Mouse (Mus musculus) cortical plate, adult 2 months (tissue): ENCODE results near the gene Vkorc1l1. TPM values are rescaled to one million over a fixed set of nuclear protein-coding genes. Genes with fewer than 3 reads are reported as not detected.

Source experiments
- H3K27ac ChIP-seq: fragments of 200-500 bp; 2 replicates; pipeline ENCODE4 v1.5.1; 2012; ENCODE audit warnings: low read length, control low read depth, inconsistent platforms; ENCODE audit not compliant: insufficient read depth
- H3K4me1 ChIP-seq: fragments of 200-500 bp; 2 replicates; pipeline ENCODE4 v1.6.1; 2011; ENCODE audit warnings: low read length; ENCODE audit not compliant: control insufficient read depth, insufficient read depth
- H3K4me3 ChIP-seq: fragments of 200-500 bp; 2 replicates; pipeline ENCODE4 v1.5.1; 2011; ENCODE audit warnings: mild to moderate bottlenecking, low read length, control low read depth; ENCODE audit not compliant: insufficient read depth
- CTCF ChIP-seq: fragments of 200-500 bp; IDR thresholded peaks from 2 replicates; pipeline ENCODE4 v1.5.1; 2011; ENCODE audit warnings: mild to moderate bottlenecking, control low read depth, low read length; ENCODE audit not compliant: insufficient read depth; ENCODE audit errors: extremely low read depth
- POLR2A ChIP-seq: fragments of 200-500 bp; IDR thresholded peaks from 2 replicates; pipeline ENCODE4 v1.6.1; 2011; ENCODE audit warnings: mild to moderate bottlenecking, low read length, control low read depth; ENCODE audit not compliant: insufficient read depth; ENCODE audit errors: extremely low read depth
- polyA plus RNA-seq: library from polyadenylated mRNA; depleted of rRNA; stranded (reverse); fragments of >200 nt; gene quantifications from 2 replicates; pipeline ENCODE4 v1.2.3, GENCODE M21; 2012

The Vkorc1l1 gene
- polyA plus RNA-seq, 1 experiment: 39.4 TPM

DNA sequence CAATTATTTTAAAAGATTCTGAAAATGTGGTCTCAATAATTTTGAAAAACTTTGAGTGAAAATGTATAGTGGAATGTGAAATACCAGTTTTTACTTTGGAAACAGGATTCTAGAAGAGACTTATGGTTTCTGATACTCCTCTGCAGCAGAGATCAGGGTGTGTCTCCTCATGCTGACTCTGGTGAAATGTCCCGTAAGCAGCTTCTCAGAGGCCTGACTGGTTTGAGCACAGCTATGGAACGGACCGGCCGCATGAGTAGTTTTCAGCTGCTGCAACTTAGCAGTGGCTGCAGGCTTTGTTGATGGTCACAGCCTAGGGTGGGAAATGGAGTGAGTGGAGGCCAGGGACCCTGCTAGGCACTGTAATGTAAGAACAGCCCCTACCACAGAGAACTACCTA lies 36.0 kb downstream of the Vkorc1l1 start:
- TF ChIP-seq POLR2A: no peak
- TF ChIP-seq CTCF: no peak
- H3K27ac ChIP-seq: no peak overlapping the region

DNA sequence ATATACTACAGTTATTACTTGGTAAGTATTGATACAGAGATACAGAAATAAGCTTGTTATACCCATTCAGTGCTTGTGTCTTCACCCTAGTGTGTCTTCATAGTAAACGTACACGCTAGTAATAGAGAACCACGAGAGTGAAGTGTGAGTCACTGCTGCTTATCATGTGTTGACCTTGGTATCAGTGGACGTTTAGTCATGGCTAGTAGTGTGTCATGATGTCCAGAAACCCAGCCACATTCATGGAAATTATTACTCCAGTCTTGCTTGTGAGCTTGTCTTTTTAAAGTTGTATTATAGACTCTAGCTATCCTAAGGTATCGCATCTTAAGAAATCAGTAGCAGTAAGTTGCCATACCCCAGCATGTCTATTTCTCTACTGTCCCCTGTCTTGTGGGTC lies 36.8 kb downstream of the Vkorc1l1 start:
- no peak for TF ChIP-seq CTCF
- no peak for TF ChIP-seq POLR2A
- Histone ChIP-seq H3K27ac (no peak overlapping the region), H3K4me3 (no peak overlapping the region), H3K4me1 (0 out of 2 replicates have a peak, but pooled peaks cover 1% of the 10 kb centered on the region)

More for the DNA sequence above, 36.0 kb downstream of the Vkorc1l1 start:
- no peak overlapping the region for H3K4me3 ChIP-seq
- H3K4me1 ChIP-seq: 0 out of 2 replicates have a peak, but pooled peaks cover 1% of the 10 kb centered on the region

DNA sequence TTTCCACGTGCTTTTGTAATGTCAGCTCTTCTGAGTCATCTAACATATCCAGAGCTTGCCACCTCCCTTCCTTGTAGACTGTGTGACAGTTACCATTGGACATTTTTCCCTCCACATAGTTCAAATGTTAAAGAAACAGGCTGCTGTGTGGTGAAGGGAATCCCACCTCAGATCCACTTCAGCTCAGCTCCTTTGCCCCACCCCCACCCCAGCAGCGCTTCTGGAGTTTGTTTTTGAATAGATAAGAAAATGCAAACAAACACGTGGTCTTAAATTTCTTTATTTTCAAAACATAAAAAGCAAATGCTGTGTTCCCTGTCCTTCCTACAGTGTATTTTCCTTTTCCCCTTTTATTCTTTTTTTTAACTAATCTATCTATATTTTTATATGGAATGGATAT lies 38.4 kb downstream of the Vkorc1l1 start:
- Histone ChIP-seq H3K27ac (no peak overlapping the region), H3K4me1 (no peaks in the 10 kb centered on the region), H3K4me3 (no peak overlapping the region)
- no peak for TF ChIP-seq CTCF
- no peak for TF ChIP-seq POLR2A

DNA sequence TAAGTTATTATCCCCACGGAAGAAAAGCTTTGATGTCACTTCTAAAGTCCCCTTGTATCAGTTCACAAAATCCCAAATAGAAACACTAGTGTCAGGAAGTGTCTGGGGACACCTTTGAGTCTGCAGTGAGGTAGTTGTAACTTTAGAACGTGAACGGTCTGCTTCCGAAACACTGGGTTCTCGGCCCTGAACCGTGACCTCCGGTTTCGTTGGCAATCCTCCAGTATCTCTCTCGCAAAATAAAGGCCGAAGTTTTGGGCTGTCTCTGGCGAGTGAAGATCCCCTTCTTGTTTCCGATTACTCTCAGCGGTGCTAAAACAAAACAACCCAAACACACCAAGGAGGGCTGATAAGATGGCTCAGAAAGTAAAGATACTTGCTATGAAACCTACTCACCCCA lies 47.6 kb downstream of the Vkorc1l1 start:
- Histone ChIP-seq H3K4me1 (no peaks in the 10 kb centered on the region), H3K4me3 (no peak overlapping the region), H3K27ac (no peak overlapping the region)
- no peak for TF ChIP-seq CTCF
- no peak for TF ChIP-seq POLR2A

DNA sequence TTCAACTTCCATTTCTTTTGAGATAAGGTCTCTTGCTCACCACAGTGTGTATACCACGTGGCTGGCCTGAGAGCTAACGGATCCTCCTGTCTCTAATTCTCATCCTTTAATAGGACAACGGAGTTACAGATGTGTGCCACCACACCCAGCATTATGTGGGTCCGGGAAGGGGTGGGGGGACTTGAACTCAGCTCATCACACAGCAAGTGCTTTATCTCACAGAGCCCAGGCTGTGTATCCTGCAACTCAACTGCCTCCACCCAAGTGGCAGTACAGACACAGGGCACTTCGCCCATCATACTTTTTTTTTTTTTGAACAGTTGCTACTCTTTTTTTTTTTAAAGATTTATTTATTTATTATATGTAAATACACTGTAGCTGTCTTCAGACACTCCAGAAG lies 50.1 kb downstream of the Vkorc1l1 start:
- no peak for TF ChIP-seq POLR2A
- Histone ChIP-seq H3K27ac (no peak overlapping the region), H3K4me1 (no peaks in the 10 kb centered on the region)

DNA sequence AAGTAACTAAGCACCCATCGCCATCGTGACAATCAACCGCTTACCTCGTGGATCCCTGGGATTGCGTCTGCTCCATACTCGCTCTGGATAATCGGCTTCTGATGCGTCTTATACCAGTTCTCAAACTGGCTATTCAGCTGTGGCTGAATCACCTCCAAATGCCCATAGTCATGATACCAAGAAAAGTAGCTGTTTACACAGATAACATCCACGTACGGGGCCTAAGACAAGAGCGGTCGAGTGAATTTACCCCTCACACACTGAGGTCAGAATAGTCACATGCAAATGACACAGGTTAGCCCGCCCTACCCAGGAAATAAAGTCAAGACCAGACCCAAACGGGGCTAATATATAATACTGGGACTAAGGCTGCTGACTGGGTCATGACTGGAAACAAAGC lies 51.6 kb downstream of the Vkorc1l1 start:
- no peak overlapping the region for H3K4me3 ChIP-seq
- no peaks in the 10 kb centered on the region for H3K4me1 ChIP-seq
- H3K27ac ChIP-seq: no peak overlapping the region
- TF ChIP-seq CTCF (no peak), POLR2A (no peak)

More for the DNA sequence above, 50.1 kb downstream of the Vkorc1l1 start:
- no peak overlapping the region for H3K4me3 ChIP-seq

DNA sequence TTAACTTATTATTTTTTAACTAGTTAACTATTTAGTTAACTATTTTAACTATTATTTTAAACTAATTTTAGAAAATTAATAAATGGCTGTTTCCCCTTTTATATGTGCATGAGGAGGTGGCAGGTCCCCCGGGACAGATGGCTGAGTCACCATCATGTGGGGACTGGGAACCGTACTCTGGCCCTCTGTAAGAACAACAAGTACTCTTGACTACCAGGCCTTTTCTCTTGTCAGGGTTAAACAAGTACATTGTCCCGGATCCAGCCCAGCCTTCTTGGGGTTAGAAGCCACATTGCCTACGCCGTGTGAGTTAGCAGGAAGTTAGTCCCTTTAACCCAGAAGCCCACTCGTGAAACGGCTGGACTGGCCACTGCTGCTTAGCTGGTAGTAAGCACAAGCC lies 53.2 kb downstream of the Vkorc1l1 start:
- no peaks in the 10 kb centered on the region for H3K4me1 ChIP-seq
- TF ChIP-seq CTCF: no peak
- no peak for TF ChIP-seq POLR2A

DNA sequence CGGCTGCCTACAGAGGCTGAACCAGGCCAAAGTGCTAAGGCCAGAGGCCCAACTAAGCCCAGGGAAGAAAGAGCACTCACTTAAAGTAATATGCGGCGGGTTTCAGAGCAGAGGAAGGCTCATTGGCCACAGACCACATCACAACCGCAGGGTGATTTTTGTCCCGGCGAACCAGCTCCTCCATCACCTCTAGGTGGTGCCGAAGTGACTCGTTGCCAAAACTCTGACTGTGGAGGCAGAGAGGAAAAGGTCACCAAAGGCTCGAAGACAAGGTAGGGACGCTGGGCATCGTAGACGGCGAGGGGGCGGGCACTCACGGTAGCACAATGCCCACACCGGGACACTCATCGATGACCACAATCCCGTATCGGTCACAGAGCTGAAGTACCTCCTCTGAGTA lies 55.9 kb downstream of the Vkorc1l1 start:
- Histone ChIP-seq H3K27ac (no peak overlapping the region), H3K4me1 (no peaks in the 10 kb centered on the region), H3K4me3 (no peak overlapping the region)
- TF ChIP-seq CTCF (no peak), POLR2A (no peak)

More for the DNA sequence above, 53.2 kb downstream of the Vkorc1l1 start:
- H3K27ac ChIP-seq: no peak overlapping the region
- H3K4me3 ChIP-seq: no peak overlapping the region

DNA sequence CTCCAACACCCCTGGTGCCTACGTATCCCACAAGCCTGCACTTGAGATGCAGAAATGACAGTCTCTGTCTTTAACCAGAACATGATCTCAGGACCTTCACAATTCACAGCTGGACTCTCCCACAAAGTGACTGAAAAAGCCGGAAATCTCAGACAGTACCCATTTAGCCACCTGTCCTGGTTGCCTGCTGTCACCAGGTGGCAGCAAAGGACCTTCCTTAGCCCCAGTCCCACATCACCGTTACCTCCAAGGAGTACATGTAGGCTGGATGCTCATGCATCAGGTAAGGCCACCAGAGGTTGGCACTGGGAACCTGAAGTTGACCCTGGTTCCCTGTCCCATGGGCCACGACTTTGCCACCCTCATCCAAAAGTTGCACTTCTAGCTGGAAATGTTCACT lies 57.3 kb downstream of the Vkorc1l1 start:
- no peak overlapping the region for H3K4me3 ChIP-seq
- H3K27ac ChIP-seq: no peak overlapping the region
- 0 out of 2 replicates have a peak, but pooled peaks cover 2% of the 10 kb centered on the region for H3K4me1 ChIP-seq
- TF ChIP-seq CTCF (peak; percentile 93), POLR2A (no peak)

DNA sequence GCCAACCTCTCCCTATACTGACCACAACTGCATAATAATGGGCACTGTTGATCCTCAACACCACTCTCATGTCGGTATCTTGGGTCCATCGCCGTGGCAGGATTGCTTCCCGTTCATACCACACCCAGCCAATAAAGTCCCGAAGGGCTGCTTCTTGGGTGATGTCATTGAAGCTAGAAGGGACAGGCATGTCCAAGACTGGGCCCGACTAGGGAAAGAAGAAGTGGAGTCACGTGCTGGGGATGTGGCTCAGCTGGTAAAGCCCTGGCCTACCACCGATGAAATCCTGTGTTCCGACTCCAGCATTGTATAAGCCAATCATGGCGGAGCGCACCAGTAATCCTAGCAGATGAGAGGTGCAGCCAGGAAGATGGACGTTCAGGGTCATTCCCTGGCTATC lies 59.0 kb downstream of the Vkorc1l1 start:
- Histone ChIP-seq H3K4me1 (0 out of 2 replicates have a peak, but pooled peaks cover 2% of the 10 kb centered on the region), H3K27ac (no peak overlapping the region)
- TF ChIP-seq POLR2A (no peak), CTCF (no peak)

DNA sequence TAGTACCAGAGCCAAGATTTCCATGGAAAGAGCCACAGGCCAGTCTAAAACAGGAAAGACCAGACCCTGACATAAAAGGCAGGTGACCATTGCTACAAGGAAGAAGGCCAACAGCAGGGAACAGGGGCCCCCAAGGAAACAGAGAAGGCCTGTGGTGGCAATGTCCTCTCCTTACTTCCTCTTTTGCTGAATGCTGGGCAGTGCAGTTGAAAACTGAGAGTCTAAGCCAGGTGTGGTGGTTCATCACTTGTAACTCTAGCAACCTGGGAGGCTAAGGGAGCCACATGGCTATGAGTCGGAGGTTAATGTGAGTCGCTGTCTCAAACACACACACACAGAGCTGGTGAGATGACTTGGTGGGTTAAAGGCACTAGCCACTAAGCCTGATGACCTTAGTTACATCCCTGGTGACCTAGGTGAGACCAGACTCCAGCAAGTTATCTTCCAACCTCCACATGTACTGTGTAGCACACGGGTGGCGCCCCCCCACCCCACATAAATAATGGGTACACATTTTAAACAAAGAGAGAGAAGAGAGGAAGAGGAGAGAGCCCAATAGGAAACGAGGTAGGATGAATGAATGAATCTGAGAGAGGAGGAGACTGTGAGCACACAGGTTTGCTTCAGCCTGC lies 59.7 kb downstream of the Vkorc1l1 start:
- no peak overlapping the region; the same call in 1 of the 2 replicates for H3K4me3 ChIP-seq
- no peak for TF ChIP-seq CTCF
- no peak for TF ChIP-seq POLR2A
- 0 out of 2 replicates have a peak, but pooled peaks cover 2% of the 10 kb centered on the region for H3K4me1 ChIP-seq
- no peak overlapping the region for H3K27ac ChIP-seq

More for the DNA sequence above, 59.0 kb downstream of the Vkorc1l1 start:
- H3K4me3 ChIP-seq: no peak overlapping the region
